Comparison of ENCODE assay signal across 9 mouse cellular contexts in genomic region chr17:33918293-33919203, GRCm38 (mm10). TPM values are rescaled to one million over a fixed set of nuclear protein-coding genes. Genes with fewer than 3 reads are reported as not detected.
A peak's percentile ranks its signal among the peaks of the same experiment; 100 is the strongest.
DNase-seq lines count a peak whose midpoint lies in the region; ATAC-seq and TF ChIP-seq lines count a peak whose summit lies in the region.
"Had no signal": no experiment of that assay in that cellular context is flagged by ENCODE, and none has a peak within 500 bp of the region (broad histone marks: within the 10 kb centered on the region; RNA-seq: fewer than 3 reads in every experiment).

No protein-coding gene starts in this region.

- no peaks in the 10 kb centered on the region for H3K27me3 ChIP-seq in hindbrain, embryonic 11.5 days (ENCODE audit: control insufficient read depth, insufficient read depth, low read length)
- H3K27me3 ChIP-seq in liver, embryonic 14.5 days (ENCODE audit: control insufficient read depth, insufficient read depth, low read length): no peaks in the 10 kb centered on the region
- no peaks in the 10 kb centered on the region for H3K27me3 ChIP-seq in stomach, embryonic 15.5 days (replicated peaks)

- H3K4me3 ChIP-seq in embryonic fibroblast, embryonic 13.5 days (ENCODE audit: insufficient read depth, low read length): peak overlapping the region; percentile 61
- peak overlapping the region; percentile 49; the same call in 1 of the 2 replicates for H3K4me3 ChIP-seq in hindbrain, embryonic 11.5 days (ENCODE audit: low read depth, low read length)
- peak overlapping the region; percentile 77 to 92 for H3K4me3 ChIP-seq in liver, embryonic 14.5 days (ENCODE audit: insufficient read depth in 1 of 2, low read depth in 2 of 2, low read length in 2 of 2)
- peak overlapping the region; percentile 72 for H3K4me3 ChIP-seq in stomach, embryonic 15.5 days (replicated peaks)

- no peaks in the 10 kb centered on the region for H3K9me3 ChIP-seq in hindbrain, embryonic 11.5 days (ENCODE audit: control insufficient read depth, low read length)
- H3K9me3 ChIP-seq in liver, embryonic 14.5 days (ENCODE audit: control insufficient read depth, low read length): peaks cover 5% of the 10 kb centered on the region
- no peaks in the 10 kb centered on the region for H3K9me3 ChIP-seq in stomach, embryonic 15.5 days

- H3K36me3 ChIP-seq in hindbrain, embryonic 11.5 days (ENCODE audit: control insufficient read depth, insufficient read depth, low read length): peaks cover 6% of the 10 kb centered on the region
- H3K36me3 ChIP-seq in liver, embryonic 14.5 days (replicated peaks; ENCODE audit: control insufficient read depth, insufficient read depth, low read depth): peaks cover 14% of the 10 kb centered on the region
- peaks cover 21% of the 10 kb centered on the region for H3K36me3 ChIP-seq in stomach, embryonic 15.5 days

- H3K4me1 ChIP-seq in embryonic fibroblast, embryonic 13.5 days (ENCODE audit: control insufficient read depth, insufficient read depth, low read length): peaks cover 3% of the 10 kb centered on the region; the same call in 1 of the 2 replicates
- H3K4me1 ChIP-seq in hindbrain, embryonic 11.5 days (replicated peaks; ENCODE audit: control insufficient read depth, insufficient read depth, low read length): peaks cover 20% of the 10 kb centered on the region
- H3K4me1 ChIP-seq in liver, embryonic 14.5 days (replicated peaks; ENCODE audit: control insufficient read depth in 2 of 2, insufficient read depth in 2 of 2, low read length in 1 of 2): peaks cover 10 to 18% of the 10 kb centered on the region in 2 experiments
- peaks cover 24% of the 10 kb centered on the region for H3K4me1 ChIP-seq in stomach, embryonic 15.5 days

- ATAC-seq in hindbrain, embryonic 11.5 days (ENCODE audit: low FRiP score): no peak
- peak; percentile 2; the same call in 1 of the 2 replicates for ATAC-seq in liver, embryonic 14.5 days (ENCODE audit: insufficient read depth)
- ATAC-seq in stomach, embryonic 15.5 days (ENCODE audit: insufficient read depth, low FRiP score, low read depth): no peak

- H3K27ac ChIP-seq in embryonic fibroblast, embryonic 13.5 days (ENCODE audit: insufficient read depth, low read length): peak overlapping the region; percentile 24; the same call in 1 of the 2 replicates
- 0 out of 2 replicates have a peak overlapping the region, but pooled peaks have one; percentile 17 for H3K27ac ChIP-seq in hindbrain, embryonic 11.5 days (ENCODE audit: low read depth, low read length)
- H3K27ac ChIP-seq in liver, embryonic 14.5 days: peak overlapping the region; percentile 78
- H3K27ac ChIP-seq in stomach, embryonic 15.5 days: peak overlapping the region; percentile 91

- WGBS in hindbrain, embryonic 11.5 days: 64% methylated on average over 37 of the region's 37 CpGs
- 50% methylated on average over 37 of the region's 37 CpGs for WGBS in liver, embryonic 14.5 days (ENCODE audit: insufficient replicate concordance)
- WGBS in stomach, embryonic 15.5 days: 52% methylated on average over 37 of the region's 37 CpGs

- TF ChIP-seq EP300 in liver, embryonic 14.5 days (IDR thresholded peaks at IDR 0.05; ENCODE audit: low read depth): no peak

- DNase-seq in adrenal gland, postnatal 14 days: peak; percentile 40
- no peak for DNase-seq in adrenal gland, postnatal 10 days
- DNase-seq in CD4-positive helper T cell, adult 2 months (ENCODE audit: low read depth, low spot score): peak; percentile 74
- DNase-seq in hindbrain, embryonic 11.5 days (ENCODE audit: low spot score): no peak
- no peak for DNase-seq in liver, embryonic 14.5 days (ENCODE audit: low read depth in 3 of 3, low spot score in 3 of 3)
- DNase-seq in ovary, adult 18-20 months (ENCODE audit: low spot score): no peak

- TF ChIP-seq CTCF in embryonic fibroblast, embryonic 13.5 days (IDR thresholded peaks at IDR 0.05; ENCODE audit: borderline replicate concordance, insufficient read depth, low read length): no peak
- TF ChIP-seq CTCF in liver, embryonic 14.5 days (IDR thresholded peaks at IDR 0.05; ENCODE audit: low read depth): no peak

- TF ChIP-seq POLR2A in embryonic fibroblast, embryonic 13.5 days (IDR thresholded peaks at IDR 0.05; ENCODE audit: low read depth, low read length): 0 out of 2 replicates have a peak, but pooled peaks have one; percentile 10

- H3K4me2 ChIP-seq in hindbrain, embryonic 11.5 days (replicated peaks; ENCODE audit: low read depth, low read length): peak overlapping the region; percentile 86
- peak overlapping the region; percentile 88 for H3K4me2 ChIP-seq in liver, embryonic 14.5 days (ENCODE audit: low read depth)
- peak overlapping the region; percentile 94 for H3K4me2 ChIP-seq in stomach, embryonic 15.5 days

- H3K9ac ChIP-seq in hindbrain, embryonic 11.5 days (ENCODE audit: low read depth, low read length): no peak overlapping the region
- H3K9ac ChIP-seq in liver, embryonic 14.5 days (replicated peaks): peak overlapping the region; percentile 84
- H3K9ac ChIP-seq in stomach, embryonic 15.5 days: 0 out of 2 replicates have a peak overlapping the region, but pooled peaks have one; percentile 70

RNA-seq across cellular contexts. Expression of gene Zbtb22, which starts 2.8 kb away (rescaled TPM):
- total RNA-seq in adrenal gland, postnatal 14 days (2021): 25.5 and 34.5 TPM in 2 replicates
- total RNA-seq in adrenal gland, postnatal 10 days (2021): 10 to 100 TPM; 29.2 to 34.3 TPM
- 20.3 and 22.2 TPM in 2 replicates for polyA plus RNA-seq in embryonic fibroblast, embryonic 13.5 days (2011; ENCODE audit: insufficient read length, low read depth, missing spikeins)
- polyA plus RNA-seq in hindbrain, embryonic 11.5 days (2014; fragmentation: Nextera tagmentation; extraction: Ambion mirVana): 8.1 and 9.3 TPM in 2 replicates
- 10.6 and 12.1 TPM in 2 replicates for polyA plus RNA-seq in liver, embryonic 14.5 days (2012; rRNA removed)
- polyA plus RNA-seq in liver, embryonic 14.5 days (2014; fragmentation: Nextera tagmentation; extraction: Ambion mirVana): 4.7 and 4.8 TPM in 2 replicates
- polyA plus RNA-seq in stomach, embryonic 15.5 days (2015; fragmentation: Nextera tagmentation; extraction: Ambion mirVana): 15.4 and 16.6 TPM in 2 replicates

RNA-seq across cellular contexts. Expression of gene Tapbp, which starts 2.8 kb away (rescaled TPM):
- 132 and 145 TPM in 2 replicates for total RNA-seq in adrenal gland, postnatal 14 days (2021)
- 100 to 1,000 TPM; 131 to 150 TPM for total RNA-seq in adrenal gland, postnatal 10 days (2021)
- 61.4 and 91.2 TPM in 2 replicates for polyA plus RNA-seq in embryonic fibroblast, embryonic 13.5 days (2011; ENCODE audit: insufficient read length, low read depth, missing spikeins)
- polyA plus RNA-seq in hindbrain, embryonic 11.5 days (2014; fragmentation: Nextera tagmentation; extraction: Ambion mirVana): 14.5 and 16.6 TPM in 2 replicates
- polyA plus RNA-seq in liver, embryonic 14.5 days (2012; rRNA removed): 10.4 and 10.6 TPM in 2 replicates
- 24.0 and 28.7 TPM in 2 replicates for polyA plus RNA-seq in liver, embryonic 14.5 days (2014; fragmentation: Nextera tagmentation; extraction: Ambion mirVana)
- 47.3 and 50.1 TPM in 2 replicates for polyA plus RNA-seq in stomach, embryonic 15.5 days (2015; fragmentation: Nextera tagmentation; extraction: Ambion mirVana)

RNA-seq across cellular contexts. Expression of gene Daxx, which starts 9.3 kb away (rescaled TPM):
- total RNA-seq in adrenal gland, postnatal 14 days (2021): 27.7 and 32.0 TPM in 2 replicates
- total RNA-seq in adrenal gland, postnatal 10 days (2021): 10 to 100 TPM; 25.4 to 26.3 TPM
- polyA plus RNA-seq in embryonic fibroblast, embryonic 13.5 days (2011; ENCODE audit: insufficient read length, low read depth, missing spikeins): 23.3 and 26.6 TPM in 2 replicates
- 47.0 and 60.0 TPM in 2 replicates for polyA plus RNA-seq in hindbrain, embryonic 11.5 days (2014; fragmentation: Nextera tagmentation; extraction: Ambion mirVana)
- 11.1 and 14.7 TPM in 2 replicates for polyA plus RNA-seq in liver, embryonic 14.5 days (2012; rRNA removed)
- 14.8 and 15.3 TPM in 2 replicates for polyA plus RNA-seq in liver, embryonic 14.5 days (2014; fragmentation: Nextera tagmentation; extraction: Ambion mirVana)
- polyA plus RNA-seq in stomach, embryonic 15.5 days (2015; fragmentation: Nextera tagmentation; extraction: Ambion mirVana): 39.1 and 41.5 TPM in 2 replicates

RNA-seq across cellular contexts. Expression of gene Rgl2, which starts 10.8 kb away (rescaled TPM):
- 53.2 and 80.3 TPM in 2 replicates for total RNA-seq in adrenal gland, postnatal 14 days (2021)
- total RNA-seq in adrenal gland, postnatal 10 days (2021): 10 to 100 TPM; 57.1 to 76.3 TPM
- polyA plus RNA-seq in embryonic fibroblast, embryonic 13.5 days (2011; ENCODE audit: insufficient read length, low read depth, missing spikeins): 36.1 and 45.1 TPM in 2 replicates
- 32.5 and 32.9 TPM in 2 replicates for polyA plus RNA-seq in hindbrain, embryonic 11.5 days (2014; fragmentation: Nextera tagmentation; extraction: Ambion mirVana)
- 17.0 and 19.6 TPM in 2 replicates for polyA plus RNA-seq in liver, embryonic 14.5 days (2012; rRNA removed)
- polyA plus RNA-seq in liver, embryonic 14.5 days (2014; fragmentation: Nextera tagmentation; extraction: Ambion mirVana): 4.9 and 5.9 TPM in 2 replicates
- polyA plus RNA-seq in stomach, embryonic 15.5 days (2015; fragmentation: Nextera tagmentation; extraction: Ambion mirVana): 38.5 and 43.6 TPM in 2 replicates

RNA-seq across cellular contexts. Expression of gene Platr17, which starts 13.6 kb away (rescaled TPM):
- not detected in 2 replicates for total RNA-seq in adrenal gland, postnatal 14 days (2021)
- not detected for total RNA-seq in adrenal gland, postnatal 10 days (2021)
- not detected in 2 replicates for polyA plus RNA-seq in embryonic fibroblast, embryonic 13.5 days (2011; ENCODE audit: insufficient read length, low read depth, missing spikeins)
- polyA plus RNA-seq in hindbrain, embryonic 11.5 days (2014; fragmentation: Nextera tagmentation; extraction: Ambion mirVana): 0.86 TPM in 1 of 2 replicates, not detected in the other
- polyA plus RNA-seq in liver, embryonic 14.5 days (2012; rRNA removed): 0.36 and 0.44 TPM in 2 replicates
- 0.20 and 0.29 TPM in 2 replicates for polyA plus RNA-seq in liver, embryonic 14.5 days (2014; fragmentation: Nextera tagmentation; extraction: Ambion mirVana)
- polyA plus RNA-seq in stomach, embryonic 15.5 days (2015; fragmentation: Nextera tagmentation; extraction: Ambion mirVana): 0.95 and 1.1 TPM in 2 replicates
- polyA plus RNA-seq: gonadal fat pad, adult 2 months had no signal

Comparison
In these comparisons a context has a peak if more than half of its experiments do, and no peak if none do; other contexts are left out.
1. DNase-seq: peak in adrenal gland, postnatal 14 days (single experiment) and CD4-positive helper T cell, adult 2 months (single experiment); none in adrenal gland, postnatal 10 days (single experiment), hindbrain, embryonic 11.5 days (single experiment), liver, embryonic 14.5 days (0 of 3) and ovary, adult 18-20 months (single experiment).
2. H3K27ac ChIP-seq: peak in every context shown above with its lines; median percentile 91 in stomach, embryonic 15.5 days; 78 in liver, embryonic 14.5 days; 24 in embryonic fibroblast, embryonic 13.5 days; 17 in hindbrain, embryonic 11.5 days.
3. Peak in every context shown above with its lines, with median percentiles within 50 percentile points of each other: H3K4me3 ChIP-seq and H3K4me2 ChIP-seq.